Mouse (Mus musculus): ENCODE results near the gene Myl12a. TPM values are rescaled to one million over a fixed set of nuclear protein-coding genes. Genes with fewer than 3 reads are reported as not detected.

Myl12a gene
- polyA plus RNA-seq, 1 experiment from 2014 or later = 705 TPM

DNA sequence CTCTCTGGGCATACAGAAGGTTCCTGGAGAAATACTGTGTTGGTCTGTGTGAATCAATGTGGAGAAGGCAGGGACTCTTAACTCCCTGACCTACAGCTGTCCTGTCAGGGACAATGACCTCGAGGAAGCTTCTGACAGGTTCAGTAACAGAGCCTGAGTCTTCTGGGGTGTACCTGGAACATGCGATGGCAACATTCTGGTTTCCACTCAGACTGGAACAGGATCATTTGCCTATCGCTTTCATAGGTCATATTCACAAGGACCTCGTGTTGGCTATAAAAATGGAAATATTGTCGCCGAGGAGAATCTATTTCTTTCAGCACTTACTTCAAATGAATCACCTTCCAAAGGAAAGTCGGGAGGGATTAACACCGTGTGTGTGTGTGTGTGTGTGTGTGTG lies 23.2 kb upstream of the Myl12a start:
- peaks cover 6% of the 10 kb centered on the region; the same call in 1 of the 2 replicates for H3K36me3 ChIP-seq
- 0 out of 2 replicates have a peak overlapping the region, but pooled peaks have one; percentile 8 for H3K4me3 ChIP-seq
- no peaks in the 10 kb centered on the region for H3K27me3 ChIP-seq
- H3K4me1 ChIP-seq (replicated peaks) = peaks cover 49% of the 10 kb centered on the region
- H3K27ac ChIP-seq = peak overlapping the region; percentile 31; the same call in 1 of the 2 replicates
- no peak for ATAC-seq (replicated peaks; ENCODE audit: insufficient number of reproducible peaks, insufficient read depth, low FRiP score, low read depth)
- no peaks in the 10 kb centered on the region for H3K9me3 ChIP-seq (replicated peaks)
- no peak overlapping the region for H3K9ac ChIP-seq
- peak overlapping the region; percentile 25; the same call in 1 of the 2 replicates for H3K4me2 ChIP-seq
- WGBS = 51% methylated on average over 8 of the region's 8 CpGs

DNA sequence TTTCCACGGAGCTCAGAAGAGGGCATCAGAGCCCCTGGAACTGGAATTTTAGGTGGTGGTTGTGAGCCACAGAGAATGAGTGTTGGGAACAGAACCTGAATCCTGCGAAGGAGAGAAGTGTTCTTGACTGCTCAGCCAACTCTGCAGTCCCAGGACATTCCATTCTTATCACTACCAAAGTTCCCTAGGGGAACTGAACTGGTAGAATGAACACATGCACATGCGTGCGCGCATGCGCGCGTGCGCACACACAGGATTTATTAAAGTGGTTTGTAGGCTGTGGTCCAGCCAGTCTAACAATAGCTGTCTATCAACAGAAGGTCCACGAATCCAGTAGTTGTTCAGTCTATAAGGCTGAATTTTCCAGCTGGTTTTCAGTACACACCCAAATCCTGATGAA lies 21.4 kb upstream of the Myl12a start:
- H3K9me3 ChIP-seq (replicated peaks) = no peaks in the 10 kb centered on the region
- peak overlapping the region; percentile 58 for H3K27ac ChIP-seq
- ATAC-seq (replicated peaks; ENCODE audit: insufficient number of reproducible peaks, insufficient read depth, low FRiP score, low read depth) = no peak
- H3K4me2 ChIP-seq = peak overlapping the region; percentile 25
- no peaks in the 10 kb centered on the region for H3K27me3 ChIP-seq
- peaks cover 6% of the 10 kb centered on the region; the same call in 1 of the 2 replicates for H3K36me3 ChIP-seq
- H3K9ac ChIP-seq = no peak overlapping the region
- 70% methylated on average over 10 of the region's 10 CpGs for WGBS
- peaks cover 49% of the 10 kb centered on the region for H3K4me1 ChIP-seq (replicated peaks)
- H3K4me3 ChIP-seq = no peak overlapping the region

DNA sequence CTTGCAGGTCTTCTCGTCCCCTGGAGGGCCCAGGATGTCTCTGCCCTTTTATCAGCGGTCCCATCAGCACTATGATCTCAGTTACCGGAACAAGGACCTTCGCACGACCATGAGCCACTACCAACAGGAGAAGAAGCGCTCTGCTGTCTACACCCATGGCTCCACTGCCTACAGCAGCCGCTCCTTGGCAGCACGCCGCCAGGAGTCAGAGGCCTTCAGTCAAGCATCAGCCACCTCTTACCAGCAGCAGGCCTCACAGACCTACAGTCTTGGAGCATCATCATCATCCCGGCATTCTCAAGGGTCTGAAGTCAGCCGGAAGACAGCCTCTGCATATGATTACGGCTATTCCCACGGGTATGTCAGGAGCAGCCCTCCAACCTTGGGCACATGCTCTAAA lies 20.2 kb upstream of the Myl12a start:
- Histone ChIP-seq H3K4me2 (peak overlapping the region; percentile 61), H3K9me3 (replicated peaks) (no peaks in the 10 kb centered on the region), H3K27ac (peak overlapping the region; percentile 46), H3K27me3 (no peaks in the 10 kb centered on the region), H3K4me3 (peak overlapping the region; percentile 46; the same call in 1 of the 2 replicates), H3K4me1 (replicated peaks) (peaks cover 49% of the 10 kb centered on the region), H3K36me3 (peaks cover 6% of the 10 kb centered on the region; the same call in 1 of the 2 replicates), H3K9ac (peak overlapping the region; percentile 37)
- 79% methylated on average over 13 of the region's 13 CpGs for WGBS
- ATAC-seq (replicated peaks; ENCODE audit: insufficient number of reproducible peaks, insufficient read depth, low FRiP score, low read depth) = no peak

DNA sequence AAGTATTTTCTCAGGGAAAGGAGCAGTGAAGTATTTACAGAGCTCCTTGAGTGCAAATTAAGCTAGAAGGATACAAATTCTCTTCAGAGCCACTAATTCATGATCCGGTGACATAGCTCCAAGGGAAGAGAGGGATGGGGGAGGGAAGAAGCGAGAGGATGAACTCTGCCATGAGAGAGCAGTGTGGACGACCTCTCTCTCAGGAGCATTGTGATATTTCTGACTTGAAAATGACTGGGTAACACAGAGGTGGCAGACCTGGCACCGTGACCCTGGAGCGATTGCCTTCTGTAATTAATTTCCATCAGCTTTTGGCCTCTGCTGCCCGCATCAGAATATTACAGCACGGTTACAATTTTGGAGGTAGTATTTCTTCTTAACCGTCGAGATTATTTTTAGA lies 17.2 kb upstream of the Myl12a start:
- Histone ChIP-seq H3K4me1 (replicated peaks) (peaks cover 39% of the 10 kb centered on the region), H3K27ac (peak overlapping the region; percentile 97), H3K4me3 (peak overlapping the region; percentile 56), H3K9ac (peak overlapping the region; percentile 71), H3K27me3 (no peaks in the 10 kb centered on the region), H3K9me3 (replicated peaks) (no peaks in the 10 kb centered on the region), H3K4me2 (peak overlapping the region; percentile 32), H3K36me3 (peaks cover 6% of the 10 kb centered on the region; the same call in 1 of the 2 replicates)
- WGBS = 34% methylated on average over 9 of the region's 9 CpGs
- peak; percentile 53; the same call in 1 of the 2 replicates for ATAC-seq (replicated peaks; ENCODE audit: insufficient number of reproducible peaks, insufficient read depth, low FRiP score, low read depth)

DNA sequence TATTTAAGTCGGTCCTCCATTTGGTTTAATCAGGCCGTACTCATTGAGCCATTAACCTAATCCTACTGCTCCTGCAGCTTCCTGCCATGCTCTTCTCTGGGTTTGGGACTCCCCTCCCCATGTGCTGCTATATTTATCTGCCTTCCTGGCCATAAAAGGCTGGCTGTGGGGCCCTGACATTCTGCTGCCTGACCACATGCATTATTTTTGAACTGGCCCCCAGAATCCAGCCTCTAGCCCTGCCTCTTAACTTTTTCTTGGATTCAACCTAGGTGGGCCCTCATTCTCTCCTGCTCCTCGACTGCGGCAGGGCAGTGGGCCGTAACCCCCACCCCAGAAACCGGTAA lies 16.6 kb upstream of the Myl12a start:
- Histone ChIP-seq H3K9ac (peak overlapping the region; percentile 71), H3K4me3 (peak overlapping the region; percentile 56), H3K4me2 (peak overlapping the region; percentile 32), H3K27ac (peak overlapping the region; percentile 97), H3K9me3 (replicated peaks) (no peaks in the 10 kb centered on the region), H3K4me1 (replicated peaks) (peaks cover 42% of the 10 kb centered on the region), H3K36me3 (peaks cover 6% of the 10 kb centered on the region; the same call in 1 of the 2 replicates), H3K27me3 (no peaks in the 10 kb centered on the region)
- 12% methylated on average over 6 of the region's 6 CpGs for WGBS
- ATAC-seq (replicated peaks; ENCODE audit: insufficient number of reproducible peaks, insufficient read depth, low FRiP score, low read depth) = peak; percentile 86

DNA sequence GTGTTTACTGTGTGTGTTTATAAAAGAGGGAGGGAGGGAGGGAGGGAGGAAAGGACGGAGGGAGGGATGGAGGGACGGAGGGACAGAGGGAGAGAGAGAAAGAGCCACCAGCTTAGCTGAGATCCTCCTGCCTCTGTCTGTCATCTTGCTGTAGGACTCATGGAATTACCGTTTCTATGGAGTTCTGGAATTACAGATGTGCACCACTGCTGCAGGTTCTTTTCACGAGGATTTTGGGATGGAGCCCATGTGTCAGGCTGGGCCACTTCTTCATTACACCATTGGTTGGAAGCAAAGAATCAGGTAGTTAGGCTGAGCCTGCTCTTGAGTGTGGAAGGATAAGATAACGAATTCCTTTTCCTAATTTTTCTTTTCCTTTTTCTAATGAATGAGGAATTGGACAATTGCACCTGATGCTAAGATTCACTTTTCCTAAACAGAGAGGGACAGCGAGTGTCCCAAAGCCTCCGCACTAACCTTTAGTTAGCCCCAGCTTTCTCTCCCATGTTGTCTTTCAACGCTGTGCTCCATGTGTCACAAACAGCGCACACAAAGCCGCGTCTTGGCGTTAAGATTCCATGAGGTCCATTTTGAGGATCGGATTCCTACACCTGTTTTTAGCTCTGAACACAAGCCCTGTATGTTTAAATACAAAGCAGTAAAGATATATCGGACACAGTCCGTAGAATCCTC lies 16.1 kb upstream of the Myl12a start:
- ATAC-seq (replicated peaks; ENCODE audit: insufficient number of reproducible peaks, insufficient read depth, low FRiP score, low read depth) = no peak
- peak overlapping the region; percentile 97 for H3K27ac ChIP-seq
- peaks cover 42% of the 10 kb centered on the region for H3K4me1 ChIP-seq (replicated peaks)
- H3K9ac ChIP-seq = no peak overlapping the region
- H3K4me3 ChIP-seq = peak overlapping the region; percentile 56
- peaks cover 3% of the 10 kb centered on the region; the same call in 1 of the 2 replicates for H3K36me3 ChIP-seq
- H3K9me3 ChIP-seq (replicated peaks) = no peaks in the 10 kb centered on the region
- H3K4me2 ChIP-seq = peak overlapping the region; percentile 32
- no peaks in the 10 kb centered on the region for H3K27me3 ChIP-seq
- WGBS = 47% methylated on average over 15 of the region's 15 CpGs

DNA sequence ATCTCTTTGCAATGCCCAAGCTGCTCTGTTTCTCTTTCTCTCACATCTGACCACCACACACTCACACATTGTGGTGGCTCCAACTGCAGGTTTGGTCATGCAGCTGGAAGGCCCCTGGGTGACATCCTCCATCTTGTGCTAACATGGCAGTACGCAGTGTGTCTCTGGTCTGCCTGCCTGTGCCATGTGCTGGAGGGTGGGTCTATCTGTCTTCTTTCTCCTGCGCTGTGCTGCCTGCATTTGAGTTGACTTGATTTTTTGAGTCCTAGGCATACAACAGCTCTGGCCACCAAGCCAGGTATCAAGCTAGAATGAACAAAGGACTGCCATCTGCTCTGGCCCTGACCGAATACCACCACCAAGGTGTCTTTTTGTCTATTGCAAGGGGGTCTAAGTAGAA lies 15.5 kb upstream of the Myl12a start:
- no peaks in the 10 kb centered on the region for H3K9me3 ChIP-seq (replicated peaks)
- no peak overlapping the region for H3K4me3 ChIP-seq
- peaks cover 38% of the 10 kb centered on the region for H3K4me1 ChIP-seq (replicated peaks)
- no peak for ATAC-seq (replicated peaks; ENCODE audit: insufficient number of reproducible peaks, insufficient read depth, low FRiP score, low read depth)
- no peak overlapping the region for H3K4me2 ChIP-seq
- H3K27me3 ChIP-seq = no peaks in the 10 kb centered on the region
- no peak overlapping the region; the same call in 1 of the 2 replicates for H3K27ac ChIP-seq
- no peak overlapping the region for H3K9ac ChIP-seq
- 93% methylated on average over 3 of the region's 3 CpGs for WGBS
- H3K36me3 ChIP-seq = no peaks in the 10 kb centered on the region; the same call in 1 of the 2 replicates

DNA sequence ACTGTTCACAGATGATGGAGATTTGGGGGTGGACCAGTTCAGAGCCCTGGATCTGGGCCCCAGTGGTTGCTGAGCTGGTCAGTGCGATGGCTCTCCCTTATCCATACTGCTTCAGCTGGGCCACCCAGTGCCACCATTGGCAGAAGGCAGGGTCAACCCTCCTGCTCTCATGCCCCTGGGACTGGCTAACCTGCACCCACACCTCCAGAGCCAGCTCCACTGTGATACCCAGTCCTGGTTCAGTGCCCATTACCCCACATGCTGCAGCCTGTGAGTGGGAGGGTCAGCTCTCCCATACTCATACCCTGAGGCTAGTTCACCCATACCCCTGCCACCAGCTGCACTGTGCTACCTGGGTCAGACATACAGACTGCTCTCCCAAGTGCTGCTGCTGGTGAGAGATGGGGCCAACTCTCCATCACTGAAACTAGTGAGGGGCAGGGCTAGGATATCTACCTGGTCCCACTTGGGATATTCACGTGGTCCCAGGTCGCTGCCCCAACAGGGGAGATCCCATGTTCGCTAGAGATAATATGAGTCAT lies 14.8 kb upstream of the Myl12a start:
- no peaks in the 10 kb centered on the region for H3K9me3 ChIP-seq (replicated peaks)
- no peak overlapping the region for H3K4me2 ChIP-seq
- no peak overlapping the region for H3K4me3 ChIP-seq
- no peaks in the 10 kb centered on the region for H3K36me3 ChIP-seq
- 90% methylated on average over 4 of the region's 4 CpGs for WGBS
- H3K27me3 ChIP-seq = no peaks in the 10 kb centered on the region
- no peak overlapping the region for H3K9ac ChIP-seq
- H3K4me1 ChIP-seq (replicated peaks) = peaks cover 32% of the 10 kb centered on the region
- no peak overlapping the region for H3K27ac ChIP-seq
- ATAC-seq (replicated peaks; ENCODE audit: insufficient number of reproducible peaks, insufficient read depth, low FRiP score, low read depth) = no peak

DNA sequence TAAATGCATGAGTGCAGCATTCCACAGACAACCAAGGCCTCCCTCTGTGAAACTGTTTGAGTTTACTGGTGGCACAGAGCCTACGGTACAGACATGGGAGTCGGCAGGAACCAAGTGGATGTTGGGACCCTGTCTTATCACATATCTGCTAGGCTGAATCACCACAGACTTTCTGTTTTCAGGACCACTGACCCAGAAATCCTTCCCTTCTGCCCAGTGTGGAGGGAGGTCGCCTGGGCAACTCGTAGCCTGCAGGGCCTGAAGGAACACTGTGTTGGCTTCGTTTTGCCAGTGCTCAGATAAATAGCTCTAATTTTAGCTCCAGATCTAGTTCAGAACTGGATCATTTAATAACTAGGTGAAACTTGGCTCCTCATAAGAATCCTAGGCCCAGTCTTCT lies 12.2 kb upstream of the Myl12a start:
- WGBS = 34% methylated on average over 5 of the region's 5 CpGs
- no peaks in the 10 kb centered on the region for H3K27me3 ChIP-seq
- peak overlapping the region; percentile 36 for H3K4me2 ChIP-seq
- H3K4me1 ChIP-seq (replicated peaks) = peaks cover 28% of the 10 kb centered on the region
- H3K9ac ChIP-seq = no peak overlapping the region
- H3K9me3 ChIP-seq (replicated peaks) = no peaks in the 10 kb centered on the region
- peak; percentile 21; the same call in 1 of the 2 replicates for ATAC-seq (replicated peaks; ENCODE audit: insufficient number of reproducible peaks, insufficient read depth, low FRiP score, low read depth)
- peak overlapping the region; percentile 84 for H3K27ac ChIP-seq
- H3K36me3 ChIP-seq = no peaks in the 10 kb centered on the region
- H3K4me3 ChIP-seq = no peak overlapping the region

DNA sequence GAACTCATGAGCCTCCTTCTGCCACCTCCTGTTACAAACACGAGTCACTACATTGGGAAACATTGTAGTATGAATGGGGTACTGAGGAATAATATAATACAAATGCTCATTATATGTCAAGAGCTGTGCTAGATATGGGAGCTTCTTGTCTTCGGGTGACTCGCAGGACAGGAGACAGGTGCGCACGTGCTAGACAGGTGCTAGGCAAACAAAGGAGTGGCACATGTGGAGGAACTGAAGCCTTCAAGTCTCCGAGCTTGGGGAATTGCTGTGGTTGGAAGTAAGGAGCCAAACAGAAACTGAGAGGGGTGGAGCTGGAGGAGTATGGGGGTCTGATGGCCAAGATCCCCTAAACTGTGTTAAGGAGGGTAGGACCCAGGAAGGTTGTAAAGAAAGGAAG lies 10.4 kb upstream of the Myl12a start:
- H3K4me3 ChIP-seq = no peak overlapping the region
- ATAC-seq (replicated peaks; ENCODE audit: insufficient number of reproducible peaks, insufficient read depth, low FRiP score, low read depth) = no peak
- WGBS = 83% methylated on average over 6 of the region's 6 CpGs
- H3K36me3 ChIP-seq = no peaks in the 10 kb centered on the region
- H3K27ac ChIP-seq = no peak overlapping the region
- H3K4me2 ChIP-seq = no peak overlapping the region
- H3K27me3 ChIP-seq = no peaks in the 10 kb centered on the region
- no peak overlapping the region for H3K9ac ChIP-seq
- peaks cover 26% of the 10 kb centered on the region for H3K4me1 ChIP-seq (replicated peaks)
- no peaks in the 10 kb centered on the region for H3K9me3 ChIP-seq (replicated peaks)

DNA sequence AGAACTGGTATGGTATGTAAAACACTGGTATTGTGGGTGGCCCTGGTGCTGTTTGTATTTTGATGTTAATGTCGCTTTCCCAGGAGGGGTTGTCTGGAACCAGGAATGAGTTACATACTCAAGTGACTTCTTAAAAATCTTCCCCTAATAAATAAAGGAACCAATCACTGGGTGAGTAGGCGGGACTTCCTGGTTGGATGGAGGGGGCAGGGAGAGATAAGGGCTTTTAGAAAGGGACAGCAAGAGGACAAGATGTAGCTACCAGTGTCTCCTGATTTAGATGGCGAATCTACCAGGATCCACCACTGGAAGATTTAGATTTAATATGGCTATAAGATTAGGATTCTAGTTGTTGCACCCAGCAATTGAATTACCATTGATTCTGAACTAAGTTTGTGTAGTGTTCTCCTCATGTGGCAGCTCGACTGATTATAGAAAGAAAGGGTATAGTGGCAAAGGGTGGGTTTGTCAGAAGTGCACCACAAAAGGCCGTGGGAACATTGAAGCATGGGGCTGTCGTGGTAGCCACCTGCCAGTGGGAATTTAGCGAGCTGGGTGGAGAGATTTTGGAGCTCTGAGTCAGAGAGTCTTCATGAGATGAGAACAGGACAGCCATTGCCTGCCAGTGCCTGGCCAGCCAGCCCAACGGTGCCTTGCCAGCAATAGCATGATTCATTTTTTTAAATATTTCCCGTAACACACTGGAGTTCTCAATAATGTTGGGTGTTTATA lies 9.4 kb upstream of the Myl12a start:
- H3K9me3 ChIP-seq (replicated peaks) = no peaks in the 10 kb centered on the region
- WGBS = 88% methylated on average over 9 of the region's 9 CpGs

More for the DNA sequence above, 9.4 kb upstream of the Myl12a start:
- no peak for ATAC-seq (replicated peaks; ENCODE audit: insufficient number of reproducible peaks, insufficient read depth, low FRiP score, low read depth)
- Histone ChIP-seq H3K4me3 (no peak overlapping the region), H3K27me3 (no peaks in the 10 kb centered on the region), H3K4me1 (replicated peaks) (peaks cover 19% of the 10 kb centered on the region), H3K36me3 (no peaks in the 10 kb centered on the region), H3K4me2 (no peak overlapping the region), H3K27ac (no peak overlapping the region), H3K9ac (no peak overlapping the region)
